Mouse (Mus musculus) midbrain, embryonic 12.5 days (tissue): ENCODE measurements at regions not wholly inside any gene's neighbourhood (a gene's known extent, or its start where the extent isn't known, plus 50 kb on each side); places are given as distances from the start of the nearest gene placed in this dataset.

Source experiments
- ATAC-seq: fragments of 200-750 bp; cut with Nextera tagmentation; 2 replicates; pipeline ENCODE4 v1.8.0; 2017; ENCODE audit warnings: low read depth, moderate TSS enrichment, moderate library complexity; ENCODE audit not compliant: low FRiP score
- H3K27ac ChIP-seq: fragments of 300-500 bp; sonication (generic); replicated peaks from 2 replicates; pipeline ENCODE4 v1.5.1; 2016; ENCODE audit warnings: mild to moderate bottlenecking
- H3K27me3 ChIP-seq: fragments of 300-500 bp; sonication (generic); 2 replicates; pipeline ENCODE4 v1.6.1; 2016; ENCODE audit warnings: mild to moderate bottlenecking
- H3K36me3 ChIP-seq: fragments of 300-500 bp; sonication (generic); 2 replicates; pipeline ENCODE4 v1.6.1; 2016
- H3K4me1 ChIP-seq: fragments of 300-500 bp; sonication (generic); 2 replicates; pipeline ENCODE4 v1.6.1; 2016
- H3K4me2 ChIP-seq: fragments of 300-500 bp; sonication (generic); replicated peaks from 2 replicates; pipeline ENCODE4 v1.6.1; 2016; ENCODE audit warnings: mild to moderate bottlenecking, moderate library complexity
- H3K4me3 ChIP-seq: fragments of 300-500 bp; sonication (generic); 2 replicates; pipeline ENCODE4 v1.5.1; 2016; ENCODE audit warnings: mild to moderate bottlenecking
- H3K9ac ChIP-seq: fragments of 300-500 bp; sonication (generic); replicated peaks from 2 replicates; pipeline ENCODE4 v1.6.1; 2016; ENCODE audit warnings: mild to moderate bottlenecking, moderate library complexity
- H3K9me3 ChIP-seq: fragments of 300-500 bp; sonication (generic); 2 replicates; pipeline ENCODE4 v1.6.1; 2016; ENCODE audit warnings: mild to moderate bottlenecking
- WGBS: fragments of 180-500 bp; shearing (Covaris S2); methylation state at CpG from one replicate; pipeline ENCODE4 v1.1.7; 2016; 5-methylcytosine and 5-hydroxymethylcytosine counted together

- ATAC-seq = no peak
- Histone ChIP-seq H3K4me1 (peaks cover 7% of the 10 kb centered on the region), H3K4me3 (no peak overlapping the region), H3K36me3 (no peaks in the 10 kb centered on the region), H3K9ac (no peak overlapping the region), H3K9me3 (no peaks in the 10 kb centered on the region), H3K27me3 (no peaks in the 10 kb centered on the region), H3K4me2 (no peak overlapping the region), H3K27ac (no peak overlapping the region)
- 97% methylated on average over 7 of the region's 7 CpGs for whole genome bisulfite sequencing
These were observed 69.6 kb upstream of the Ccn6 start for GRCm38 (mm10) chr10:39233191-39233590.

GRCm38 (mm10) chr10:39230634-39231410 is 67.2 kb upstream of the Ccn6 start:
- H3K9me3 ChIP-seq = no peaks in the 10 kb centered on the region
- H3K9ac ChIP-seq = no peak overlapping the region
- no peak overlapping the region for H3K27ac ChIP-seq
- peak; percentile 47; the same call in 1 of the 2 replicates for ATAC-seq
- no peak overlapping the region for H3K4me2 ChIP-seq
- H3K4me1 ChIP-seq = peaks cover 16% of the 10 kb centered on the region
- H3K27me3 ChIP-seq = no peaks in the 10 kb centered on the region; the same call in 1 of the 2 replicates
- H3K36me3 ChIP-seq = no peaks in the 10 kb centered on the region
- H3K4me3 ChIP-seq = no peak overlapping the region
- 50% methylated on average over 14 of the region's 14 CpGs for WGBS

- no peak for ATAC-seq
- H3K27ac ChIP-seq = no peak overlapping the region
- H3K4me2 ChIP-seq = no peak overlapping the region
- H3K4me3 ChIP-seq = no peak overlapping the region
- H3K27me3 ChIP-seq = no peaks in the 10 kb centered on the region; the same call in 1 of the 2 replicates
- H3K9me3 ChIP-seq = no peaks in the 10 kb centered on the region
- WGBS = 92% methylated on average over 4 of the region's 4 CpGs
- H3K36me3 ChIP-seq = no peaks in the 10 kb centered on the region
- H3K4me1 ChIP-seq = peaks cover 16% of the 10 kb centered on the region
- H3K9ac ChIP-seq = no peak overlapping the region
These were observed 65.6 kb upstream of the Ccn6 start for GRCm38 (mm10) chr10:39229233-39229632.

- no peaks in the 10 kb centered on the region; the same call in 1 of the 2 replicates for H3K27me3 ChIP-seq
- no peak overlapping the region for H3K4me3 ChIP-seq
- 63% methylated on average over 5 of the region's 5 CpGs for WGBS
- H3K4me1 ChIP-seq = peaks cover 16% of the 10 kb centered on the region
- H3K9me3 ChIP-seq = no peaks in the 10 kb centered on the region
- H3K9ac ChIP-seq = no peak overlapping the region
- H3K27ac ChIP-seq = peak overlapping the region; percentile 50; the same call in 1 of the 2 replicates
- no peaks in the 10 kb centered on the region for H3K36me3 ChIP-seq
- H3K4me2 ChIP-seq = peak overlapping the region; percentile 21; the same call in 1 of the 2 replicates
- no peak for ATAC-seq
These were observed 64.4 kb upstream of the Ccn6 start for GRCm38 (mm10) chr10:39228027-39228426.

- Histone ChIP-seq H3K27ac (peak overlapping the region; percentile 50; the same call in 1 of the 2 replicates), H3K4me3 (no peak overlapping the region), H3K9me3 (no peaks in the 10 kb centered on the region), H3K27me3 (no peaks in the 10 kb centered on the region; the same call in 1 of the 2 replicates), H3K9ac (no peak overlapping the region), H3K36me3 (no peaks in the 10 kb centered on the region), H3K4me2 (peak overlapping the region; percentile 21), H3K4me1 (peaks cover 16% of the 10 kb centered on the region)
- 30% methylated on average over 13 of the region's 13 CpGs for WGBS
- 0 out of 2 replicates have a peak, but pooled peaks have one; percentile 49 for ATAC-seq
These were observed 63.9 kb upstream of the Ccn6 start for GRCm38 (mm10) chr10:39227499-39227942.

GRCm38 (mm10) chr10:39226518-39226917 is 62.9 kb upstream of the Ccn6 start:
- Histone ChIP-seq H3K27me3 (no peaks in the 10 kb centered on the region; the same call in 1 of the 2 replicates), H3K4me3 (no peak overlapping the region), H3K4me2 (no peak overlapping the region), H3K4me1 (peaks cover 16% of the 10 kb centered on the region), H3K27ac (no peak overlapping the region), H3K9ac (no peak overlapping the region), H3K9me3 (no peaks in the 10 kb centered on the region), H3K36me3 (no peaks in the 10 kb centered on the region)
- ATAC-seq = no peak
- 61% methylated on average over 2 of the region's 2 CpGs for WGBS

- no peak overlapping the region for H3K9ac ChIP-seq
- H3K4me3 ChIP-seq = no peak overlapping the region
- H3K27me3 ChIP-seq = no peaks in the 10 kb centered on the region; the same call in 1 of the 2 replicates
- no peaks in the 10 kb centered on the region for H3K9me3 ChIP-seq
- ATAC-seq = no peak
- H3K4me2 ChIP-seq = no peak overlapping the region
- no peak overlapping the region for H3K27ac ChIP-seq
- 39% methylated on average over 5 of the region's 5 CpGs for WGBS
- peaks cover 10% of the 10 kb centered on the region for H3K4me1 ChIP-seq
- H3K36me3 ChIP-seq = no peaks in the 10 kb centered on the region
These were observed 61.0 kb upstream of the Ccn6 start for GRCm38 (mm10) chr10:39224449-39225094.

- no peak for ATAC-seq
- Histone ChIP-seq H3K4me1 (no peaks in the 10 kb centered on the region), H3K27ac (no peak overlapping the region), H3K4me3 (no peak overlapping the region), H3K9ac (no peak overlapping the region), H3K4me2 (no peak overlapping the region), H3K9me3 (peaks cover 4% of the 10 kb centered on the region; the same call in 1 of the 2 replicates), H3K27me3 (no peaks in the 10 kb centered on the region), H3K36me3 (no peaks in the 10 kb centered on the region)
- WGBS = 88% methylated on average over 2 of the region's 2 CpGs
These were observed 57.4 kb upstream of the Ccn6 start for GRCm38 (mm10) chr10:39221028-39221427.

- Histone ChIP-seq H3K27ac (no peak overlapping the region), H3K4me3 (no peak overlapping the region), H3K36me3 (no peaks in the 10 kb centered on the region), H3K27me3 (no peaks in the 10 kb centered on the region), H3K4me1 (no peaks in the 10 kb centered on the region), H3K9me3 (peaks cover 4% of the 10 kb centered on the region; the same call in 1 of the 2 replicates), H3K9ac (no peak overlapping the region), H3K4me2 (no peak overlapping the region)
- ATAC-seq = no peak
- WGBS = 65% methylated on average over 2 of the region's 2 CpGs
These were observed 55.8 kb upstream of the Ccn6 start for GRCm38 (mm10) chr10:39219366-39219765.

- Histone ChIP-seq H3K27ac (no peak overlapping the region), H3K9me3 (peaks cover 4% of the 10 kb centered on the region; the same call in 1 of the 2 replicates), H3K4me2 (no peak overlapping the region), H3K27me3 (no peaks in the 10 kb centered on the region), H3K36me3 (no peaks in the 10 kb centered on the region), H3K4me1 (no peaks in the 10 kb centered on the region), H3K4me3 (no peak overlapping the region), H3K9ac (no peak overlapping the region)
- no peak for ATAC-seq
- 91% methylated on average over 5 of the region's 5 CpGs for WGBS
These were observed 54.6 kb upstream of the Ccn6 start for GRCm38 (mm10) chr10:39218151-39218550.

GRCm38 (mm10) chr10:39216142-39216904 is 52.7 kb upstream of the Ccn6 start:
- H3K27me3 ChIP-seq = no peaks in the 10 kb centered on the region
- WGBS = 91% methylated on average over 14 of the region's 14 CpGs
- H3K4me2 ChIP-seq = no peak overlapping the region
- no peak overlapping the region for H3K4me3 ChIP-seq
- H3K27ac ChIP-seq = no peak overlapping the region
- ATAC-seq = no peak
- H3K9me3 ChIP-seq = peaks cover 4% of the 10 kb centered on the region; the same call in 1 of the 2 replicates
- no peaks in the 10 kb centered on the region for H3K4me1 ChIP-seq
- H3K36me3 ChIP-seq = no peaks in the 10 kb centered on the region
- no peak overlapping the region for H3K9ac ChIP-seq
